13 mouse cellular contexts compared by ENCODE assay signal in the genomic region with DNA sequence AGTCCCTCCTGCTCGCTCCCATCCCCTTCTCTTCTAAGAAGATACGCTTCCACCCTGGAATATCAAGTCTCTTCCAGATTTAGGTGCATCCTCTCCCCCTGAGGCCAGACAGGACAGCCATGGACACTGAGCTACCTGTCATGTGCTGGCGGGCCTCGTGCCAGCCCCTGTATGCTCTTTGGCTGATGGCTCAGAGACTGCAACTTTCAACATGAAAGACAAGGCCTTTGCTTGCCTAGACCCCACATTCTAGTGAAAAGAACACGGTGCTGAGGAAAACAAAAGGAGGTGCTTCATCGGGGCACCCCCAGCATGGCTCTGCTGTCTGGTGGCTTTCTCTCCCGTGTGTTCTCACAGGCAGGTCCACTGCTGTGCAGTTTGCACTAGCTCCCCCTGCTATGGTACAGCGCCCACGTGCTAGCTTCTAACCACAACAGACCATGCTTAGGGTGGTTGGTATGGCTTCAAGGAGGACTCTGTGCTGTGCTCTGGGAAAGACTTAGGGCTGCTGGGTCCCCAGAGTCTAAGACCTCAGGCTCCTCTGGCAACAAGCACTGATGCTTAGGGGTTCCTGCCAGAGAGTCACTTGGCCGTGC. TPM values are rescaled to one million over a fixed set of nuclear protein-coding genes. Genes with fewer than 3 reads are reported as not detected.
DNase-seq lines count a peak whose midpoint lies in the region; ATAC-seq lines count a peak whose summit lies in the region.
"Had no signal": no experiment of that assay in that cellular context is flagged by ENCODE, and none has a peak within 500 bp of the region (broad histone marks: within the 10 kb centered on the region; RNA-seq: fewer than 3 reads in every experiment).

No protein-coding gene starts in this region.

- DNase-seq in heart, embryonic 10.5 days (ENCODE audit: low spot score) = no peak
- DNase-seq in heart, adult 9 months (ENCODE audit: low spot score in 2 of 2) = no peak
- peak; percentile 51 to 56 for DNase-seq in cerebellum, postnatal 36 days
- DNase-seq in thymus, postnatal 36 days = peak; percentile 37 to 55
- no peak for DNase-seq in spleen, postnatal 36 days (ENCODE audit: low spot score in 2 of 2)
- DNase-seq: kidney, adult 9 months had no signal

- no peaks in the 10 kb centered on the region for H3K27me3 ChIP-seq in heart, embryonic 10.5 days (ENCODE audit: insufficient read depth, poor library complexity, severe bottlenecking)
- peaks cover 5% of the 10 kb centered on the region for H3K27me3 ChIP-seq in megakaryocyte, embryonic 14.5 days (replicated peaks)
- H3K27me3 ChIP-seq: embryonic facial prominence, embryonic 12.5 days; liver, embryonic 15.5 days had no signal

- WGBS in heart, embryonic 10.5 days = 78% methylated on average over 10 of the region's 10 CpGs

- H3K9me3 ChIP-seq in heart, embryonic 10.5 days = no peaks in the 10 kb centered on the region
- no peaks in the 10 kb centered on the region for H3K9me3 ChIP-seq in megakaryocyte, embryonic 14.5 days
- H3K9me3 ChIP-seq: embryonic facial prominence, embryonic 12.5 days; liver, embryonic 15.5 days had no signal

- no peak overlapping the region for H3K4me3 ChIP-seq in heart, embryonic 10.5 days
- H3K4me3 ChIP-seq in megakaryocyte, embryonic 14.5 days (replicated peaks) = peak overlapping the region; percentile 42
- H3K4me3 ChIP-seq: embryonic facial prominence, embryonic 12.5 days; liver, embryonic 15.5 days had no signal

- peaks cover 14% of the 10 kb centered on the region for H3K4me1 ChIP-seq in heart, embryonic 10.5 days
- peaks cover 55% of the 10 kb centered on the region for H3K4me1 ChIP-seq in megakaryocyte, embryonic 14.5 days
- H3K4me1 ChIP-seq: embryonic facial prominence, embryonic 12.5 days; liver, embryonic 15.5 days had no signal

- no peaks in the 10 kb centered on the region for H3K36me3 ChIP-seq in heart, embryonic 10.5 days
- H3K36me3 ChIP-seq in megakaryocyte, embryonic 14.5 days (replicated peaks; ENCODE audit: low read length) = peaks cover 15% of the 10 kb centered on the region
- H3K36me3 ChIP-seq: embryonic facial prominence, embryonic 12.5 days; liver, embryonic 15.5 days had no signal

- no peak for ATAC-seq in megakaryocyte, adult 5-6 weeks (ENCODE audit: poor library complexity, severe bottlenecking)
- ATAC-seq: forebrain, embryonic 14.5 days; hindbrain, embryonic 16.5 days had no signal

- H3K27ac ChIP-seq in heart, embryonic 10.5 days = peak overlapping the region; percentile 77
- H3K27ac ChIP-seq: embryonic facial prominence, embryonic 12.5 days; liver, embryonic 15.5 days; macrophage had no signal

RNA-seq across cellular contexts. Expression of gene Sergef, which starts 52.9 kb away (rescaled TPM):
- polyA plus RNA-seq in heart, embryonic 10.5 days (2016; fragmentation: Nextera tagmentation; extraction: Ambion mirVana) = 12.0 and 12.5 TPM in 2 replicates
- polyA plus RNA-seq in megakaryocyte, embryonic 14.5 days (2012; ENCODE audit: insufficient read depth, low replicate concordance) = 2.4 TPM in 1 of 2 replicates, not detected in the other
- 4.1 and 8.3 TPM in 2 replicates for total RNA-seq in megakaryocyte, adult 5-6 weeks (2015)
- 8.3 and 9.3 TPM in 2 replicates for total RNA-seq in megakaryocyte, adult 5-6 weeks (2017)

Comparison
In these comparisons a context has a peak if more than half of its experiments do, and no peak if none do; other contexts are left out.
1. DNase-seq: peak in cerebellum, postnatal 36 days (2 of 2) and thymus, postnatal 36 days (2 of 2); none in heart, embryonic 10.5 days (single experiment), heart, adult 9 months (0 of 2) and spleen, postnatal 36 days (0 of 2).